Comparison of ENCODE assay signal across 8 mouse cellular contexts in the genomic region with DNA sequence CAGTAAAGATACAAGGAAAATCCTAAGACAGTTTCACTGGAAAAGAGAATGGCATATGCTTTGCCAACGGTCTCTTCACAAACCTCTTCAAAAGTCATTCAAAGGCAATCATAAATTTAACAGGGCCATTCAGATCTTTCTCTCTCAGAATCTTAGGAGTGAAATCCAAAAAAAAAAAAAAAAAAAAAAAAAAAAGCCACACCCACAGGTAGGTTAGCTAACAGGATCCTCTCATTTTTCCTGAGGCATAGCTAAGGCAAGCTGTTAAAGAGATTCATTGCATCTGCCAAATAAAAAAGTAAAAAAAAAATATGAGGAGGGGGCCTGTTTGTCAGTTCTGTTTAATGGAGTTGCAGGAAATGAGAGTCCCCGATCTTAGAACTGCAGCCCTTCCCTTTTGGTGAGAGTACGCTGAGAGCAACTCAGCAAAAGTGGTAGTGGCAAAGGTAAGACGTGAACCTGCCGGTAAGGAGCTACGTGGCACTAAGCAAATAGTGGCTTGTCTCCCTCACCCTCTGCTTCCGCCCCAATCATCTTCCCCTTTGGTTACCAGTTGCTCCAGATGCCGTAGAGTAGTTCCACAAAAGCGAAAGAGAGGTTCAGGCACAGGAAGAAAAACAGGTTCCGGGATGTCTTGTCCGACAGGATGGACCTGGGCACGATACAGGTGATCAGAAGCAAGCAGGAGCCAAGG. TPM values are rescaled to one million over a fixed set of nuclear protein-coding genes. Genes with fewer than 3 reads are reported as not detected.
DNase-seq lines count a peak whose midpoint lies in the region; ATAC-seq and TF ChIP-seq lines count a peak whose summit lies in the region.

No protein-coding gene starts in this region.

- DNase-seq in left cerebral cortex, adult 2 months (ENCODE audit: extremely low spot score in 1 of 2, low spot score in 2 of 2), result no peak
- DNase-seq in left cerebral cortex, adult 18-20 months (ENCODE audit: low spot score in 2 of 2), result no peak
- DNase-seq in ZHBTc4 (ENCODE audit: low read depth, low spot score), result peak; percentile 36
- peak; percentile 13 to 37 for DNase-seq in kidney, postnatal 36 days
- no peak for DNase-seq in cerebellum, adult 8-10 months

- peak overlapping the region; percentile 84 for H3K9ac ChIP-seq in forebrain, embryonic 16.5 days (replicated peaks; ENCODE audit: low read depth, low read length)
- H3K9ac ChIP-seq in stomach, embryonic 16.5 days (ENCODE audit: low read length), result peak overlapping the region; percentile 86

- no peaks in the 10 kb centered on the region for H3K27me3 ChIP-seq in forebrain, embryonic 16.5 days (replicated peaks; ENCODE audit: control insufficient read depth, insufficient read depth, low read length)
- no peaks in the 10 kb centered on the region for H3K27me3 ChIP-seq in stomach, embryonic 16.5 days (ENCODE audit: control insufficient read depth, insufficient read depth, low read length)

- ATAC-seq in forebrain, embryonic 16.5 days, result no peak
- ATAC-seq in megakaryocyte progenitor cell, adult 5-6 weeks (replicated peaks; ENCODE audit: poor library complexity), result peak; percentile 69
- peak; percentile 34 for ATAC-seq in stomach, embryonic 16.5 days (ENCODE audit: insufficient read depth, low FRiP score)

- TF ChIP-seq CTCF in left cerebral cortex, adult 2 months (IDR thresholded peaks at IDR 0.05), result no peak

- intact Hi-C loops in left cerebral cortex, adult 2 months (cut with DNase I), result loop anchor here (10.0 kb wide), 1 partner anchor 658 kb away; the partner anchor contains the start of gene Mfsd14a

- peaks cover 31% of the 10 kb centered on the region for H3K4me1 ChIP-seq in forebrain, embryonic 16.5 days (replicated peaks; ENCODE audit: control insufficient read depth, insufficient read depth, low read length)
- H3K4me1 ChIP-seq in stomach, embryonic 16.5 days (ENCODE audit: control insufficient read depth, insufficient read depth, low read length), result peaks cover 14% of the 10 kb centered on the region; the same call in 1 of the 2 replicates

- peaks cover 5% of the 10 kb centered on the region; the same call in 1 of the 2 replicates for H3K36me3 ChIP-seq in forebrain, embryonic 16.5 days (ENCODE audit: control insufficient read depth, insufficient read depth)
- no peaks in the 10 kb centered on the region for H3K36me3 ChIP-seq in stomach, embryonic 16.5 days (ENCODE audit: control insufficient read depth, insufficient read depth, low read length)

- peak overlapping the region; percentile 95 for H3K4me3 ChIP-seq in left cerebral cortex, adult 2 months
- peak overlapping the region; percentile 93 for H3K4me3 ChIP-seq in forebrain, embryonic 16.5 days (replicated peaks; ENCODE audit: low read length)
- H3K4me3 ChIP-seq in stomach, embryonic 16.5 days (replicated peaks; ENCODE audit: low read length), result peak overlapping the region; percentile 95

- H3K27ac ChIP-seq in left cerebral cortex, adult 2 months, result peak overlapping the region; percentile 70
- H3K27ac ChIP-seq in forebrain, embryonic 16.5 days (ENCODE audit: low read length), result peak overlapping the region; percentile 77; the same call in 1 of the 2 replicates
- peak overlapping the region; percentile 93 for H3K27ac ChIP-seq in stomach, embryonic 16.5 days (ENCODE audit: low read length)

- 8% methylated on average over 12 of the region's 12 CpGs for WGBS in forebrain, embryonic 16.5 days
- 6% methylated on average over 12 of the region's 12 CpGs for WGBS in stomach, embryonic 16.5 days

- no peaks in the 10 kb centered on the region for H3K9me3 ChIP-seq in forebrain, embryonic 16.5 days (ENCODE audit: control insufficient read depth, low read length)
- no peaks in the 10 kb centered on the region for H3K9me3 ChIP-seq in stomach, embryonic 16.5 days (replicated peaks; ENCODE audit: control insufficient read depth, low read length)

- H3K4me2 ChIP-seq in forebrain, embryonic 16.5 days (ENCODE audit: low read length), result peak overlapping the region; percentile 74
- peak overlapping the region; percentile 94 for H3K4me2 ChIP-seq in stomach, embryonic 16.5 days (ENCODE audit: low read depth, low read length)

RNA-seq across cellular contexts. Expression of gene Slc30a7, which starts 0.8 kb away (rescaled TPM):
- 10 to 100 TPM; 22.3 to 25.3 TPM for total RNA-seq in left cerebral cortex, adult 2 months (2021)
- 10 to 100 TPM; 30.9 to 31.4 TPM for total RNA-seq in left cerebral cortex, adult 18-20 months (2021)
- 19.0 and 22.4 TPM in 2 replicates for polyA plus RNA-seq in forebrain, embryonic 16.5 days (2015; fragmentation: Nextera tagmentation; extraction: Ambion mirVana)
- 32.4 and 40.4 TPM in 2 replicates for total RNA-seq in megakaryocyte progenitor cell, adult 5-6 weeks (2015)
- 37.9 and 51.5 TPM in 2 replicates for total RNA-seq in megakaryocyte progenitor cell, adult 5-6 weeks (2017)
- polyA plus RNA-seq in stomach, embryonic 16.5 days (2015; fragmentation: Nextera tagmentation; extraction: Ambion mirVana), result 43.1 and 50.0 TPM in 2 replicates

RNA-seq across cellular contexts. Expression of gene Extl2, which starts 0.8 kb away (rescaled TPM):
- total RNA-seq in left cerebral cortex, adult 2 months (2021), result 10 to 100 TPM; 70.4 to 73.0 TPM
- total RNA-seq in left cerebral cortex, adult 18-20 months (2021), result 10 to 100 TPM; 76.9 to 77.5 TPM
- 24.3 and 26.8 TPM in 2 replicates for polyA plus RNA-seq in forebrain, embryonic 16.5 days (2015; fragmentation: Nextera tagmentation; extraction: Ambion mirVana)
- 12.3 and 15.1 TPM in 2 replicates for total RNA-seq in megakaryocyte progenitor cell, adult 5-6 weeks (2015)
- 11.2 and 11.3 TPM in 2 replicates for total RNA-seq in megakaryocyte progenitor cell, adult 5-6 weeks (2017)
- polyA plus RNA-seq in stomach, embryonic 16.5 days (2015; fragmentation: Nextera tagmentation; extraction: Ambion mirVana), result 20.2 and 20.3 TPM in 2 replicates

Comparison
In these comparisons a context has a peak if more than half of its experiments do, and no peak if none do; other contexts are left out.
1. DNase-seq: peak in ZHBTc4 (single experiment) and kidney, postnatal 36 days (2 of 2); none in left cerebral cortex, adult 2 months (0 of 2), left cerebral cortex, adult 18-20 months (0 of 2) and cerebellum, adult 8-10 months (single experiment).
2. RNA of gene Extl2, which starts 0.8 kb away (total RNA-seq): 76.9 to 77.5 TPM in left cerebral cortex, adult 18-20 months and 70.4 to 73.0 TPM in left cerebral cortex, adult 2 months; 11.2 to 15.1 TPM in megakaryocyte progenitor cell, adult 5-6 weeks; every median in the first group is over 4 times any median in the second.
3. Peak in every context shown above with its lines, with median percentiles within 50 percentile points of each other: H3K27ac ChIP-seq and H3K4me3 ChIP-seq.